Mouse (Mus musculus): Measurements from ENCODE around the gene Patl1. TPM values are rescaled to one million over a fixed set of nuclear protein-coding genes. Genes with fewer than 3 reads are reported as not detected.

Gene Patl1
- polyA plus RNA-seq (2012; rRNA removed), result 13.4 and 22.7 TPM in 2 replicates

GRCm38 (mm10) chr19:11912037-11912532, at the start of gene Patl1:
Gene Patl1 (plus strand): TSS chr19:11912399.

GRCm38 (mm10) chr19:11875006-11875405, 37.2 kb upstream of the Patl1 start, which contains the start of gene Olfr1419:
Gene Olfr1419 (minus strand): TSS chr19:11875106.

GRCm38 (mm10) chr19:11886265-11886664, 25.9 kb upstream of the Patl1 start, which contains the start of gene Olfr1420:
Gene Olfr1420 (plus strand): TSS chr19:11886565.

GRCm38 (mm10) chr19:11965023-11965942, 53.1 kb downstream of the Patl1 start, which contains the start of gene Osbp:
Gene Osbp (plus strand): TSS chr19:11965941.

Other genes with a start within 250 kb of the Patl1 start
- gene Oosp1, start 221.2 kb upstream of the Patl1 start, polyA plus RNA-seq (2012; rRNA removed), result 5.1 and 6.0 TPM in 2 replicates
- 1.6 and 2.0 TPM in 2 replicates for gene Oosp3, start 215.3 kb upstream of the Patl1 start, polyA plus RNA-seq (2012; rRNA removed)
- gene Gif, start 164.8 kb upstream of the Patl1 start, polyA plus RNA-seq (2012; rRNA removed), result 0.10 and 0.12 TPM in 2 replicates
- 6.4 and 6.7 TPM in 2 replicates for gene Mrpl16, start 142.0 kb upstream of the Patl1 start, polyA plus RNA-seq (2012; rRNA removed)
- 6.7 and 8.5 TPM in 2 replicates for gene Stx3, start 93.0 kb upstream of the Patl1 start, polyA plus RNA-seq (2012; rRNA removed)
- not detected in 2 replicates for gene Olfr1417, start 73.2 kb upstream of the Patl1 start, polyA plus RNA-seq (2012; rRNA removed)
- not detected in 2 replicates for gene Olfr1418, start 51.3 kb upstream of the Patl1 start, polyA plus RNA-seq (2012; rRNA removed)
- not detected in 2 replicates for gene Olfr1419, start 37.3 kb upstream of the Patl1 start, polyA plus RNA-seq (2012; rRNA removed)
- gene Olfr1420, start 25.8 kb upstream of the Patl1 start, polyA plus RNA-seq (2012; rRNA removed), result not detected in 2 replicates
- 13.5 and 13.6 TPM in 2 replicates for gene Osbp, start 53.5 kb downstream of the Patl1 start, polyA plus RNA-seq (2012; rRNA removed)
- gene Olfr1423, start 128.9 kb downstream of the Patl1 start, polyA plus RNA-seq (2012; rRNA removed), result not detected in 2 replicates
- not detected in 2 replicates for gene Olfr1424, start 150.3 kb downstream of the Patl1 start, polyA plus RNA-seq (2012; rRNA removed)
- gene Olfr1425, start 165.3 kb downstream of the Patl1 start, polyA plus RNA-seq (2012; rRNA removed), result not detected in 2 replicates
- gene Olfr1426, start 179.6 kb downstream of the Patl1 start, polyA plus RNA-seq (2012; rRNA removed), result not detected in 2 replicates
- not detected in 2 replicates for gene Olfr1427, start 190.9 kb downstream of the Patl1 start, polyA plus RNA-seq (2012; rRNA removed)
- gene Olfr1428, start 203.5 kb downstream of the Patl1 start, polyA plus RNA-seq (2012; rRNA removed), result not detected in 2 replicates
- not detected in 2 replicates for gene Olfr76, start 210.8 kb downstream of the Patl1 start, polyA plus RNA-seq (2012; rRNA removed)

All from ovary, adult 2 months (tissue).